Mouse (Mus musculus) embryonic facial prominence, embryonic 10.5 days (tissue): ENCODE results near the gene Upf2. TPM values are rescaled to one million over a fixed set of nuclear protein-coding genes. Genes with fewer than 3 reads are reported as not detected.
"Not testable (repeated sequence)": the region's sequence is repeated elsewhere in the genome, so short reads cannot be mapped to it uniquely, and the experiment has no call there.

ENCODE experiments used
- DNase-seq: peaks from one replicate; pipeline ENCODE4 v3.0.0-alpha.2; 2017; ENCODE audit warnings: low spot score
- H3K27ac ChIP-seq: fragments of 300-500 bp; sonication (generic); replicated peaks from 2 replicates; pipeline ENCODE4 v1.5.1; 2016; ENCODE audit warnings: mild to moderate bottlenecking
- H3K27me3 ChIP-seq: fragments of 300-500 bp; sonication (generic); replicated peaks from 2 replicates; pipeline ENCODE4 v1.6.1; 2016; ENCODE audit warnings: low read depth, mild to moderate bottlenecking; ENCODE audit not compliant: poor library complexity, severe bottlenecking
- H3K36me3 ChIP-seq: fragments of 300-500 bp; sonication (generic); replicated peaks from 2 replicates; pipeline ENCODE4 v1.6.1; 2016; ENCODE audit warnings: mild to moderate bottlenecking, moderate library complexity
- H3K4me1 ChIP-seq: fragments of 300-500 bp; sonication (generic); 2 replicates; pipeline ENCODE4 v1.6.1; 2016
- H3K4me3 ChIP-seq: fragments of 300-500 bp; sonication (generic); 2 replicates; pipeline ENCODE4 v1.5.1; 2016; ENCODE audit warnings: mild to moderate bottlenecking, moderate library complexity
- H3K9me3 ChIP-seq: fragments of 300-500 bp; sonication (generic); 2 replicates; pipeline ENCODE4 v1.6.1; 2016; ENCODE audit warnings: mild to moderate bottlenecking
- WGBS: fragments of 180-500 bp; shearing (Covaris S2); methylation state at CpG from one replicate; pipeline ENCODE4 v1.1.7; 2016; 5-methylcytosine and 5-hydroxymethylcytosine counted together
- polyA plus RNA-seq: library from polyadenylated mRNA; unstranded; fragments of >200 nt; fragmentation: Nextera tagmentation; extraction: Ambion mirVana; gene quantifications from 2 replicates; pipeline ENCODE4 v1.2.1, GENCODE M21; 2016

Upf2 gene
- polyA plus RNA-seq, 1 experiment from 2014 or later: 10.6 TPM

GRCm38 (mm10) chr2:6080037-6080436, 128.8 kb downstream of the Upf2 start:
- WGBS: 95% methylated on average over 1 of the region's 1 CpGs
- no peak for DNase-seq
- H3K27ac ChIP-seq: no peak overlapping the region
- no peaks in the 10 kb centered on the region for H3K9me3 ChIP-seq
- no peak overlapping the region for H3K4me3 ChIP-seq
- no peaks in the 10 kb centered on the region for H3K36me3 ChIP-seq
- peaks cover 16% of the 10 kb centered on the region for H3K4me1 ChIP-seq
- H3K27me3 ChIP-seq: no peaks in the 10 kb centered on the region

- H3K27me3 ChIP-seq: no peaks in the 10 kb centered on the region
- H3K4me1 ChIP-seq: peaks cover 16% of the 10 kb centered on the region
- H3K36me3 ChIP-seq: no peaks in the 10 kb centered on the region
- no peak overlapping the region for H3K4me3 ChIP-seq
- no peak for DNase-seq
- H3K9me3 ChIP-seq: no peaks in the 10 kb centered on the region
- 71% methylated on average over 8 of the region's 8 CpGs for WGBS
- H3K27ac ChIP-seq: no peak overlapping the region
Observed at GRCm38 (mm10) chr2:6081108-6081507, 129.8 kb downstream of the Upf2 start.

- no peak for DNase-seq
- no peak overlapping the region for H3K4me3 ChIP-seq
- no peak overlapping the region for H3K27ac ChIP-seq
- 80% methylated on average over 6 of the region's 6 CpGs for WGBS
- no peaks in the 10 kb centered on the region for H3K9me3 ChIP-seq
- no peaks in the 10 kb centered on the region for H3K27me3 ChIP-seq
- H3K4me1 ChIP-seq: peaks cover 15% of the 10 kb centered on the region
- no peaks in the 10 kb centered on the region for H3K36me3 ChIP-seq
Observed at GRCm38 (mm10) chr2:6082615-6083014, 131.3 kb downstream of the Upf2 start.

GRCm38 (mm10) chr2:6083696-6084095, 132.4 kb downstream of the Upf2 start:
- 85% methylated on average over 1 of the region's 1 CpGs for WGBS

GRCm38 (mm10) chr2:6085622-6086530, 134.6 kb downstream of the Upf2 start:
- DNase-seq: no peak
- Histone ChIP-seq H3K27me3 (no peaks in the 10 kb centered on the region), H3K36me3 (no peaks in the 10 kb centered on the region), H3K27ac (no peak overlapping the region), H3K4me1 (peaks cover 12% of the 10 kb centered on the region), H3K4me3 (no peak overlapping the region), H3K9me3 (no peaks in the 10 kb centered on the region)
- WGBS: 70% methylated on average over 19 of the region's 19 CpGs

More at GRCm38 (mm10) chr2:6083696-6084095, 132.4 kb downstream of the Upf2 start:
- H3K27ac ChIP-seq: no peak overlapping the region
- H3K36me3 ChIP-seq: no peaks in the 10 kb centered on the region
- no peaks in the 10 kb centered on the region for H3K27me3 ChIP-seq
- no peak for DNase-seq
- peaks cover 12% of the 10 kb centered on the region for H3K4me1 ChIP-seq
- H3K9me3 ChIP-seq: no peaks in the 10 kb centered on the region
- no peak overlapping the region for H3K4me3 ChIP-seq

- peaks cover 12% of the 10 kb centered on the region for H3K4me1 ChIP-seq
- 89% methylated on average over 5 of the region's 5 CpGs for WGBS
Observed at GRCm38 (mm10) chr2:6087151-6087550, 135.9 kb downstream of the Upf2 start.

GRCm38 (mm10) chr2:6089941-6090340, 138.7 kb downstream of the Upf2 start:
- not testable (repeated sequence) for H3K4me3 ChIP-seq, H3K27me3 ChIP-seq, H3K4me1 ChIP-seq, H3K36me3 ChIP-seq, H3K27ac ChIP-seq, H3K9me3 ChIP-seq, DNase-seq
- 85% methylated on average over 16 of the region's 16 CpGs for WGBS

More at GRCm38 (mm10) chr2:6087151-6087550, 135.9 kb downstream of the Upf2 start:
- Histone ChIP-seq H3K4me3 (no peak overlapping the region), H3K9me3 (no peaks in the 10 kb centered on the region), H3K27me3 (no peaks in the 10 kb centered on the region), H3K27ac (no peak overlapping the region), H3K36me3 (no peaks in the 10 kb centered on the region)
- DNase-seq: no peak

- 63% methylated on average over 7 of the region's 7 CpGs for WGBS
- Histone ChIP-seq H3K4me3 (no peak overlapping the region), H3K27ac (no peak overlapping the region), H3K9me3 (no peaks in the 10 kb centered on the region), H3K36me3 (no peaks in the 10 kb centered on the region), H3K4me1 (peaks cover 26% of the 10 kb centered on the region), H3K27me3 (peaks cover 50% of the 10 kb centered on the region)
- peak; percentile 25 for DNase-seq
Observed at GRCm38 (mm10) chr2:6097113-6097716, 145.9 kb downstream of the Upf2 start.

- Histone ChIP-seq H3K36me3 (no peaks in the 10 kb centered on the region), H3K4me3 (no peak overlapping the region), H3K27ac (no peak overlapping the region), H3K27me3 (peaks cover 58% of the 10 kb centered on the region), H3K4me1 (peaks cover 26% of the 10 kb centered on the region), H3K9me3 (no peaks in the 10 kb centered on the region)
- peak; percentile 27 for DNase-seq
- 26% methylated on average over 6 of the region's 6 CpGs for WGBS
Observed at GRCm38 (mm10) chr2:6098924-6099323, 147.7 kb downstream of the Upf2 start.

- Histone ChIP-seq H3K9me3 (no peaks in the 10 kb centered on the region), H3K27me3 (peaks cover 58% of the 10 kb centered on the region), H3K4me3 (no peak overlapping the region), H3K27ac (no peak overlapping the region), H3K4me1 (peaks cover 26% of the 10 kb centered on the region), H3K36me3 (no peaks in the 10 kb centered on the region)
- DNase-seq: no peak
- WGBS: 80% methylated on average over 9 of the region's 9 CpGs
Observed at GRCm38 (mm10) chr2:6099443-6099842, 148.2 kb downstream of the Upf2 start.

- H3K27me3 ChIP-seq: peaks cover 58% of the 10 kb centered on the region
- H3K4me3 ChIP-seq: peak overlapping the region; percentile 65
- peaks cover 26% of the 10 kb centered on the region for H3K4me1 ChIP-seq
- peak; percentile 68 for DNase-seq
- peak overlapping the region; percentile 75; the same call in 1 of the 2 replicates for H3K27ac ChIP-seq
- H3K36me3 ChIP-seq: no peaks in the 10 kb centered on the region
- no peaks in the 10 kb centered on the region for H3K9me3 ChIP-seq
- 8% methylated on average over 51 of the region's 51 CpGs for WGBS
Observed at GRCm38 (mm10) chr2:6100027-6100749, 148.9 kb downstream of the Upf2 start.

- Histone ChIP-seq H3K27ac (peak overlapping the region; percentile 75; the same call in 1 of the 2 replicates), H3K4me1 (peaks cover 26% of the 10 kb centered on the region), H3K9me3 (no peaks in the 10 kb centered on the region), H3K27me3 (peaks cover 58% of the 10 kb centered on the region), H3K36me3 (no peaks in the 10 kb centered on the region), H3K4me3 (peak overlapping the region; percentile 65)
- 43% methylated on average over 20 of the region's 20 CpGs for WGBS
- no peak for DNase-seq
Observed at GRCm38 (mm10) chr2:6100755-6101154, 149.5 kb downstream of the Upf2 start.
